Mouse (Mus musculus) G1E (cell line): ENCODE measurements around the gene Smc3.

ENCODE experiments used
- CTCF ChIP-seq: IDR thresholded peaks from 2 replicates; pipeline ENCODE4 v1.5.1; 2012; ENCODE audit warnings: low read depth, low read length, inconsistent platforms, mixed read lengths
- GATA1 ChIP-seq: IDR thresholded peaks from 2 replicates; pipeline ENCODE4 v1.6.1; 2012; ENCODE audit warnings: borderline replicate concordance, low read length, inconsistent platforms, mixed read lengths

- no peak for TF ChIP-seq CTCF
- no peak for TF ChIP-seq GATA1
These were observed 65.2 kb downstream of the Smc3 start for GRCm38 (mm10) chr19:53665391-53665790.
